Mouse (Mus musculus): ENCODE results near the gene H2-Ke6. TPM values are rescaled to one million over a fixed set of nuclear protein-coding genes. Genes with fewer than 3 reads are reported as not detected.
"Not testable (repeated sequence)": the region's sequence is repeated elsewhere in the genome, so short reads cannot be mapped to it uniquely, and the experiment has no call there.

The H2-Ke6 gene
- polyA plus RNA-seq, 1 experiment from 2014 or later: 36.4 TPM

DNA sequence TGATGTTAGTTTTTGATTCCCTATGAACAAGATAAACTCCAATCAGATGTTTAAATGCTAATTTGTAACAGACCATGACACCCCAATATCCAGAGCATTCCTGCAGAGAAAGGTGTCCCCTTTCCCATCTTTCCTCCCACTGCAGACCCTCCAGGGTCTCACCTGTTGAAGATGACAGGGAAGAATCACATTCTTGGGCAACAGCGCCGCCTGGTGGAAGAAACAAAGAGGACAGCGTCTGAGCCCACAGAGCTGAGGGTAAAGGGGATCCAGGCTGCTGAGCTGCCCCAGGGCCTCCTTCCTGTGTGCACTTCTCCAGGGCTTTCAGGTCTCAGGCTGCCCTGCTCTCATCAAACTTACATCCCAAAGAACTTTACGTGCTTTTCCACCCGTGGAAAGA, 24.4 kb downstream of the H2-Ke6 start:
- Histone ChIP-seq H3K36me3 (no peaks in the 10 kb centered on the region), H3K9me3 (no peaks in the 10 kb centered on the region), H3K27me3 (ENCODE audit: insufficient read depth, poor library complexity, severe bottlenecking) (peaks cover 39% of the 10 kb centered on the region), H3K4me1 (peaks cover 11% of the 10 kb centered on the region), H3K4me3 (no peak overlapping the region), H3K27ac (no peak overlapping the region)
- 2% methylated on average over 5 of the region's 5 CpGs for WGBS
- peak; percentile 73 for DNase-seq (ENCODE audit: low spot score)

DNA sequence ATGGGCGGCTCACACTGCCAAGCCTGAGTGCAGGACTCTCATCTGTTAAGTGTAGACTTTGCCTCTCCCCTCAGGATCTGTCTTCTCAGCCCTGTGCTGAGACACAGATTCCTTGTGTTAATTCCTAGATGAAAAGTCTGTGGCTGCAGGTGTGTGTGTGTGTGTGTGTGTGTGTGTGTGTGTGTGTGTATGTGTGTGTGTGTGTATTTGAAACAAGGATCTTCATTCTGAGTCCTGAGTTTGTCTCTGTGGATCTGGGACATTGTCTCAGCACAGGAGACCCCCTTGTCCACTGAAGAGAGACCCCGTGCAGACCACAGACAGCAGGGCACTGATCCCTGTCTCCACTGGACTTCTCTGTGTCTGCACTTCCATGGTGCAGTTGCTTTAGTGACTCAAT, 27.1 kb downstream of the H2-Ke6 start:
- H3K27ac ChIP-seq, H3K9me3 ChIP-seq, H3K36me3 ChIP-seq, H3K4me3 ChIP-seq: not testable (repeated sequence)
- H3K4me1 ChIP-seq: peaks cover 11% of the 10 kb centered on the region
- WGBS: 58% methylated on average over 2 of the region's 2 CpGs
- H3K27me3 ChIP-seq (ENCODE audit: insufficient read depth, poor library complexity, severe bottlenecking): peaks cover 60% of the 10 kb centered on the region
- peak; percentile 64 for DNase-seq (ENCODE audit: low spot score)

DNA sequence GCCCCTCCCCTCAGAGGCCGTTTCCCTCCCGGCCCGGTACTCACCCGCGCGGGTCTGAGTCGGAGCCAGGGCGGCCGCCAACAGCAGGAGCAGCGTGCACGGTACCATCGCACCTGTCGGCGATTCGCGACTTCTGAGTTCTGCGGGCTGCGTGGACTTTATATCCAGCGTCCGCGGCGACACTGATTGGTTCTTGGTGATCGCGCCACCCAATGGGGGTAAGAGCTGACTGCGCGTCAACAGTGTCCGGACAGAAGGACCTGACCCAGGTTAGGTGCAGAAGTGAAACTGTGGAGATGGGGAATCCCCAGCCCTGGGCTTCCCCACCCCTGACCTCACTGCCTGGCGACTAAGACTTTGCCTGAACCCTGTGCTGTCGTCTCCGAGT, 27.7 kb downstream of the H2-Ke6 start, which contains the start of gene H2-K1:
Gene H2-K1, minus strand, starts transcription at position 198 of the 388 bp plus-strand sequence.
- H3K9me3 ChIP-seq: no peaks in the 10 kb centered on the region
- peak within 1 kb of the TSS; percentile 71 for H3K4me3 ChIP-seq
- peak; percentile 78 for DNase-seq (ENCODE audit: low spot score)
- H3K27ac ChIP-seq: peak within 1 kb of the TSS; percentile 62; the same call in 1 of the 2 replicates
- no peaks in the 10 kb centered on the region for H3K36me3 ChIP-seq
- peaks cover 11% of the 10 kb centered on the region for H3K4me1 ChIP-seq
- 2% methylated on average over 30 of the region's 30 CpGs for WGBS
- H3K27me3 ChIP-seq (ENCODE audit: insufficient read depth, poor library complexity, severe bottlenecking): peaks cover 60% of the 10 kb centered on the region

DNA sequence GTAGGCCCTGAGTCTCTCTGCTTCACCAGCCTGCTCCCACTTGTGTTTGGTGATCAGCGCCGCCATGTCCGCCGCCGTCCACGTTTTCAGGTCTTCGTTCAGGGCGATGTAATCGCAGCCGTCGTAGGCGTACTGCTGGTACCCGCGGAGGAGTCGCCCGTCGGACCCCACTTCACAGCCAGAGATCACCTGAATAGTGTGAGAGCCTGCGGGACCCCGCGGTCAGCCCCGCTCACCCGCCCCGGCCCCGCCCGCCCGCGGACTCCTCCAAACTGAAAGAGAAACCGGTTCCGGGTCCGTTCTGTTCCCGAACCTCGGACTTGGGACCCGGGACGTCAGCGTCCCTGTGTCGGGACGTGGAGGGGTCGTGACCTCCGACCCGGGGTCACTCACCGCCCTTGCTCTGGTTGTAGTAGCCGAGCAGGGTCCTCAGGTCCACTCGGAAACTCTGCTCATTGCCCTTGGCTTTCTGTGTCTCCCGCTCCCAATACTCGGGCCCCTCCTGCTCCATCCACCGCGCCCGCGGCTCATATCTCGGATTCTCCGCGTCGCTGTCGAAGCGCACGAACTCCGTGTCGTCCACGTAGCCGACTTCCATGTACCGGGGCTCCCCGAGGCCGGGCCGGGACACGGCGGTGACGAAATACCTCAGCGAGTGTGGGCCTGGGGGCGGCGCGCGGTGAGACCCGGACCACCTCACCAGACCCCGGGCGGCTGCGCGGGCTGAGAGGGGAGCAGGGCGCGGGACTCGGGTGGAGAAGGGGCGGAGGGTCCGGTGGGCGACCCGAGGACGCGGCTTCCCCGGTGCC, 28.3 kb downstream of the H2-Ke6 start:
- peak overlapping the region; percentile 62; the same call in 1 of the 2 replicates for H3K27ac ChIP-seq
- no peaks in the 10 kb centered on the region for H3K9me3 ChIP-seq
- peaks cover 60% of the 10 kb centered on the region for H3K27me3 ChIP-seq (ENCODE audit: insufficient read depth, poor library complexity, severe bottlenecking)
- DNase-seq (ENCODE audit: low spot score): peak; percentile 74
- WGBS: 2% methylated on average over 87 of the region's 87 CpGs
- H3K4me1 ChIP-seq: peaks cover 11% of the 10 kb centered on the region
- H3K4me3 ChIP-seq: peak overlapping the region; percentile 71
- H3K36me3 ChIP-seq: no peaks in the 10 kb centered on the region

DNA sequence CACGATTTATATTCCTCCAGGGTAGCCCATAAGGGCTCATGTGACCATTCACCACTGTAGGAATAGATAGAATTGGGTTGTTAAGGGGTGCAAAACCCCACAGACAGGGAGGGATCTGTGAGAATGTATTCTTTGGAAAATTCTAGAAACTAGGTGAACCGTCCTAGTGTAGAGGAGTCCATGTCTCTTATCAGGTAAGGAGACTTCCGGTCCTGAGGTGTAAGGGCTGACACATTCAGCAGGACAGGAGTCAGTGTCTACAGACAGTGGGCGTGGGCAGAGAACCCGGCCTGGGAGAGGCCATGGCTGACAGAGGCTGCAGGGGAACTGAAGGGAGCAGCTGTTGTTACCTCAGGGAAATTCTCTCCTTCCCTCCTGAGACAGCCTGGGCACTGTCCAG, 29.2 kb downstream of the H2-Ke6 start:
- peak; percentile 53 for DNase-seq (ENCODE audit: low spot score)
- not testable (repeated sequence) for H3K9me3 ChIP-seq, H3K4me3 ChIP-seq, H3K36me3 ChIP-seq, H3K27ac ChIP-seq
- peaks cover 11% of the 10 kb centered on the region for H3K4me1 ChIP-seq
- peaks cover 60% of the 10 kb centered on the region for H3K27me3 ChIP-seq (ENCODE audit: insufficient read depth, poor library complexity, severe bottlenecking)
- 49% methylated on average over 5 of the region's 5 CpGs for WGBS

DNA sequence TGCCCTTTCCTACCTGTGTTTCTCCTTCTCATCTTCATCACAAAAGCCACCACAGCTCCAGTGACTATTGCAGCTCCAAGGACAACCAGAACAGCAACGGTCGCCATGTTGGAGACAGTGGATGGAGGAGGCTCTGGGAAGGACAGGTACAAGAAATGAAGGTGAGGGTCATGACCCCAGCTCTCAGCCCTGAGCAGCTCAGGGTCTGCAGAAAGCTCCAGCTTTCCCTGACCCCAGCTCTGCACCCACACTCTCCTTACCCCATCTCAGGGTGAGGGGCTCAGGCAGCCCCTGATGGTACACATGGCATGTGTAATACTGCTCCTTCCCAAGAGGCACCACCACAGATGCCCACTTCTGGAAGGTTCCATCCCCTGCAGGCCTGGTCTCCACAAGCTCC, 30.8 kb downstream of the H2-Ke6 start:
- not testable (repeated sequence) for H3K9me3 ChIP-seq, H3K36me3 ChIP-seq, H3K4me3 ChIP-seq, H3K27ac ChIP-seq
- DNase-seq (ENCODE audit: low spot score): peak; percentile 54
- Histone ChIP-seq H3K27me3 (ENCODE audit: insufficient read depth, poor library complexity, severe bottlenecking) (peaks cover 57% of the 10 kb centered on the region), H3K4me1 (peaks cover 11% of the 10 kb centered on the region)
- WGBS: 82% methylated on average over 2 of the region's 2 CpGs

DNA sequence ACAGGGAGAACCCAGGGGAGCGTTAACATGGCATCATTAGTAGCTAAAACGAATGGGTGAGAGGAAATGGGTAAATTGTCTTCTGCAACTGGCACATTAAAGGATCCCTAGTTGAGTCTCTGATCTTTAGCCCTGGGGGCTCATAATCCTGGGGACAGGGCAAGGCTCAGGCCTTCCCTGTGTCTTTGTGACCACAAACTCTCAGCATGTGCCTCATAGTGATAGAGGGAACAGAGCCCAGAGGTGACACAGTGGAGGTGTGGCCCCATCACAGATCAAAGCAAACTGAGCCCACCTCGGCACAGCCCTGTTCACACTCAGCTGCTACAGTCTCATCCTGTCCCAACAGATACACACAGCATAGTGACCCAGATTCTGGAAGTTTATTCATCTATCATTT, 32.2 kb downstream of the H2-Ke6 start:
- H3K27me3 ChIP-seq (ENCODE audit: insufficient read depth, poor library complexity, severe bottlenecking): peaks cover 43% of the 10 kb centered on the region
- H3K4me1 ChIP-seq: peaks cover 11% of the 10 kb centered on the region
- H3K27ac ChIP-seq: no peak overlapping the region
- DNase-seq (ENCODE audit: low spot score): no peak
- WGBS: 37% methylated on average over 3 of the region's 3 CpGs
- H3K9me3 ChIP-seq: no peaks in the 10 kb centered on the region
- H3K36me3 ChIP-seq: no peaks in the 10 kb centered on the region
- H3K4me3 ChIP-seq: no peak overlapping the region

DNA sequence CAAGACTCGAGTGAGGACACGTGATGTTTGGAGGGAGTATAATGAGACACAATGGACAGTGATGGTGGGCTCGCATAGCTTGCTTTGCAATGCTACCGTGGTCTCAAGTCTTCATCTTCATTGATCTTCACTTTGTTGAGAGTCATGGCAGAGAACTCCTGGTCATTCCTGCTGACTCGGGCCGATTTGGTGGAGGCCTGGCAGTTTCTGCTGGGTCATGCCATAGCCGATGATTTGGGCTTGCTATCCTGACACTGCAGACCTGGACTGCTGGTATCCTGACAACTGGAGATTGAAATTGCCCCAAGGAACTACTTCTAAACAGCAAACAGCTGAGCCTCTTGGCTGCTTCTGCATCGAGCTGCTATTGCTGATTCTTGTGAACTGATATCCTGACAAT, 32.9 kb downstream of the H2-Ke6 start:
- Histone ChIP-seq H3K4me1 (peaks cover 5% of the 10 kb centered on the region), H3K27me3 (ENCODE audit: insufficient read depth, poor library complexity, severe bottlenecking) (peaks cover 36% of the 10 kb centered on the region), H3K9me3 (no peaks in the 10 kb centered on the region), H3K36me3 (no peaks in the 10 kb centered on the region), H3K4me3 (no peak overlapping the region), H3K27ac (no peak overlapping the region)
- DNase-seq (ENCODE audit: low spot score): no peak
- 82% methylated on average over 8 of the region's 8 CpGs for WGBS

DNA sequence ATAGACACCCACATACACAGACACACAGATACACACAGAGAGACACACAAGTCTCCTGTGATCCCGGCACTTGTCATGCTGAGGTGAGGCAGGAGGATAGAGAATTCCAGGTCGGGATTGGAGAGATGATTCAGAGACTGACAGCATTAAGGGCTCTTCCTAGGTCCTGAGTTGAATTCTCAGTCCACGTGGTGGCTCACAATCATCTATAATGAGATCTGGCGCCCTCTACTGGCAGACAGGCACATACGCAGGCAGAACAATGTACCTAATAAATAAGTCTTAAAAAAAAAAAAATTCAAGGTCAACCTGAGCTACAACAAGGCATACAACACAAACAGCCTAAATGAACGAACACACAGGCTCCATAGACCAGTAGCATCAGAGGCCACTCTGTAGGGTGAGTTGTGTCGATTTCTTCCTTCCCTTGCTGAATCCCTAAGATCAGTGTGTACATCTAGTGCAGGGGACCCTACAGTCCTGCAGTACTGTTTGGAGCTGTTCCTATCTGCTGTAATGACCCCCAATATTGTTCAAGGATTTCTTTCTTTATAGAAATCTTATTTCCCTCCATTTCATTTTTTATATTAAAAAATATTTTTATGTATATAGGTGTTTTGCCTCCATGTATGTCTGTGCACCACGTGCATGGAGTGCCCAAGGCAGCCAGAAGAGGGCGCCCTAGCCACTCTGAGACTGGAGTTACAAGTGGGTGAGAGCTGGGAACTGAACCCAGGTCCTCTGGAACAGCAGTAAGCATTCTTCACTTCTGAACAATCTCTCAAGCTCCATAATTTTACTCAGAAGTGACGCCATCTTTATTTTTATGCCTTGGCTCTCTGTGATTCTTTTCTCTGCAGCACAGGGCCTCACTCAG, 35.8 kb downstream of the H2-Ke6 start:
- Histone ChIP-seq H3K27me3 (ENCODE audit: insufficient read depth, poor library complexity, severe bottlenecking) (peaks cover 8% of the 10 kb centered on the region; the same call in 1 of the 2 replicates), H3K9me3 (no peaks in the 10 kb centered on the region), H3K4me1 (no peaks in the 10 kb centered on the region), H3K27ac (no peak overlapping the region), H3K36me3 (no peaks in the 10 kb centered on the region), H3K4me3 (no peak overlapping the region)
- DNase-seq (ENCODE audit: low spot score): no peak
- WGBS: 31% methylated on average over 10 of the region's 10 CpGs

DNA sequence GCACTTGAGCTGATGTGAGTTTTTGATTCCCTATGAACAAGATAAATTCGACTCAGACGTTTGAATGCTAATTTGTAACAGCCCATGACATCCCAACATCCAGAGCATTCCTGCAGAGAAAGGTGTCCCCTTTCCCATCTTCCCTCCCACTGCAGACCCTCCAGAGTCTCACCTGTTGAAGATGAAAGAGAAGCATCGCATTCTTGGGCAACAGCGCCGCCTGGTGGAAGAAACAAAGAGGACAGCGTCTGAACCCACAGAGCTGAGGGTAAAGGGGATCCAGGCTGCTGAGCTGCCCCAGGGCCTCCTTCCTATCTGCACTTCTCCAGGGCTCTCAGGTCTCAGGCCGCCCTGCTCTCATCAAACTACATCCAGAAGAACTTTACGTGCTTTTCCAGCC, 45.7 kb downstream of the H2-Ke6 start:
- Histone ChIP-seq H3K4me1 (peaks cover 27% of the 10 kb centered on the region), H3K27me3 (ENCODE audit: insufficient read depth, poor library complexity, severe bottlenecking) (peaks cover 36% of the 10 kb centered on the region)
- H3K36me3 ChIP-seq; DNase-seq (ENCODE audit: low spot score); H3K27ac ChIP-seq; H3K4me3 ChIP-seq; H3K9me3 ChIP-seq: not testable (repeated sequence)
- 12% methylated on average over 8 of the region's 8 CpGs for WGBS

DNA sequence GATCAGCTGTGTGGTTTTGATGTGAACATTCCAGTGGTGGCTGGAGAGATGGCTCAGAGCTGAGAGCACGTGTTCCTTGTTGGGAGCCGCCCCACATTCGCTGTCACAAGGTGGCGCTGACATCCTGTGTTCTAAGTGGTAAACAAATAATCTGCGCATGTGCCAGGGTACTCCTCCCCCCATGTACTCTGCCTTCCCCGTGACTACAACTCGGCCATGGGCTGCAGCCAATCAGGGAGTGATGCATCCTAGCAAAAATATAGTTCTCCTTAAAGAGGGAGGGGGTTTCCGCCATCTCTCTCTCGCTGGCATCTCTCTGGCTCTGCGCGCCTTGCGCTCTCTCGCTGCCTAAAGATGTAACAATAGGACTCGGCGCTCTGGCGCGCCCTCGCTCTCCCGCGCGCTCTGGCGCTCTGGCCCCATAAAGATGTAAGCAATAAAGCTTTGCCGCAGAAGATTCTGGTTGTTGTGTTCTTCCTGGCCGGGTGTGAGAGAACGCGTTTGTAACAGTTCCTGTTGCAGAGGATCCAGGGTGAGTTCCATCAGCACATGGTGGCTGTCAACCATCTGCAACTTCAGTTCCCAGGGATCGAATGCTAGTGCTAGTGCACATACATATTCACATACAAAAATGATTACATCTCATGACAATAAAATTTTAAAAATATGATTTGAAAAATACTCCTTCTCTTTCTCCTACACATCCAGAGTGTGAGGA, 46.5 kb downstream of the H2-Ke6 start:
- H3K4me1 ChIP-seq: peaks cover 27% of the 10 kb centered on the region
- 1% methylated on average over 27 of the region's 27 CpGs for WGBS
- H3K27me3 ChIP-seq (ENCODE audit: insufficient read depth, poor library complexity, severe bottlenecking): peaks cover 44% of the 10 kb centered on the region
- H3K9me3 ChIP-seq, H3K36me3 ChIP-seq: not testable (repeated sequence)
- H3K27ac ChIP-seq: peak overlapping the region; percentile 80; the same call in 1 of the 2 replicates
- H3K4me3 ChIP-seq: peak overlapping the region; percentile 63
- peak; percentile 97 for DNase-seq (ENCODE audit: low spot score)

DNA sequence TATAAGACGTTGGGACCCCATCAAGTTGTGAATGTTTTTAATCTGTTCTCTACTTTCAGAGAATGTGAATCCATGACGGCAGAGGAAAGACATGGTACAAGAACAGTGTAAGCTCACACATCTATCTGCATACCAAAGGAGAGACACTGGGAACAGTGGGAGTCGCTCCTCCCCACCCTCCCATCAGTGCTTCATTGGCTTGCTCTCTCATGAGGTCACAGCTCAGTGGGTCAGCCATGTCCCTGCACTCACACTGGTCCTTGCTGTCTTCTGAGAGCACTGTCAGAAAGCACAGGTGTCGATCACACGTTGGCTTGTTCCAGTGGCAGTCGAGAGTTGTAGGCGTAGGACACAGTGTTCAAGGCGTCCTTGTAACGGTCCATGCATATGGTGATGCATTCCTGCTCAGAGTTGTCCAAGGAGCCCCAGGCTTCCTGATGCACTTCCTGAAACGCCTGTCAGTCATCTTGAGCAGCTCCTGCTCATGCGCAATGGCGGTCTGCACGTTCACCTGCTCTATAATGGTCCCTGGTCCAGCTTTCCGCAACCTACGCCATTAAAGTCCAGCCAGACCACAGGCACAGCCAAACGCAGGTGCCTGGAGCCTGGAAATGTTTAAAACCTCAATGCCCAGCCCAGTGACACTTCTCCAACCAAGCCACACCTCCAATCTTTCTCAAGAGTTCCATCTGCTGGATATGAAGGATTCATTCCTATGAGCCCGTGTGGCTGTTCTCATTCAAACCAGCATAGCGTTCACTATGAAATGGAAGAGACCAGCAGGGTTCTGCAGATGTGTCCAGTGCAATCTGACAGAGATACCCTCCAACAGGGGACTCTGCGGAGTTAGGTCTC, 47.5 kb downstream of the H2-Ke6 start:
- WGBS: 76% methylated on average over 19 of the region's 19 CpGs
- DNase-seq (ENCODE audit: low spot score): no peak
- H3K27ac ChIP-seq: peak overlapping the region; percentile 47; the same call in 1 of the 2 replicates
- peaks cover 27% of the 10 kb centered on the region for H3K4me1 ChIP-seq
- no peaks in the 10 kb centered on the region for H3K36me3 ChIP-seq
- no peak overlapping the region for H3K4me3 ChIP-seq
- no peaks in the 10 kb centered on the region for H3K9me3 ChIP-seq
- peaks cover 52% of the 10 kb centered on the region for H3K27me3 ChIP-seq (ENCODE audit: insufficient read depth, poor library complexity, severe bottlenecking)
